Mouse (Mus musculus) brain, adult 2 months (tissue): Measurements from ENCODE around the gene Nkd1.

Source experiments
- DNase-seq: peaks from one replicate; pipeline ENCODE4 v3.0.0; 2011; ENCODE audit warnings: low read depth, low spot score

Gene Nkd1

DNA sequence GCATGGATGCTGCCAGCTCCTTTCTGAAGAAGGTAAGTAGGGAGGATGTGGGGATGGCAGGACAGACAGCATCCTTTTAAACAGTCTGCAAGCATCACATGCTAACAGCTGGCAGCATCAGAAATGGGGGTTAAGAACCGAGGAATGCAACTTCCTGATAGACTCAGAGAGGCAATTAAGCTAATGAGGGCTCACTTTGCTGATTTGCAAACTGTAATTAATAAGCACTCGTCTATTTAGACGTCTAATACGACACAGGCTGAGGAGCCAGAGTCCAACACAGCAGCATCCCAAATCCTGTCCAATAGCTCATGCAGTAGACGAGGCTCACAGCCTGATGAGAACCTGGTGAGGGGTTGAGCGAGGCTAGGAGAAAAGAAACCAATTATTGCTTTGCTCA lies 89.1 kb downstream of the Nkd1 start:
- DNase-seq, result no peak

DNA sequence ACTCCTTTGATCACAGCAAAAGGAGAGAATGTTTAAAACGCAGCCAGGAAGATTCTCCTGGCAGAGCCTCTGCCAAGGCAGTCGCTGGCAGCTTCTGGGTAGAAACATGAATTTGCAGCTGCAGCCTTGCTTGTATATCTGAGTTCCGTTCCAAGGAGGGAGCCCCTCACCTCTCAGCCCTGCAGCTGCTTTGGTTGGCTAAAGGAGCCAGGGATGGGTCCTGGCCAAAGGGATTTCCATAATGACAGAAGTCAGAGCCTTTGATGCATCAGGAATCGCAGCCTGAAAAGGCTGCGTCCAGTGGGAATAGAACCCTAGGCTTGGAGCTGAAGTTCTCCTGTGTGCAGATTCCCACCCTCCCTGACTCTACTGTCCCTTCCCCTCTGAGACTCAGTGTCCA lies 93.8 kb downstream of the Nkd1 start:
- DNase-seq, result no peak

DNA sequence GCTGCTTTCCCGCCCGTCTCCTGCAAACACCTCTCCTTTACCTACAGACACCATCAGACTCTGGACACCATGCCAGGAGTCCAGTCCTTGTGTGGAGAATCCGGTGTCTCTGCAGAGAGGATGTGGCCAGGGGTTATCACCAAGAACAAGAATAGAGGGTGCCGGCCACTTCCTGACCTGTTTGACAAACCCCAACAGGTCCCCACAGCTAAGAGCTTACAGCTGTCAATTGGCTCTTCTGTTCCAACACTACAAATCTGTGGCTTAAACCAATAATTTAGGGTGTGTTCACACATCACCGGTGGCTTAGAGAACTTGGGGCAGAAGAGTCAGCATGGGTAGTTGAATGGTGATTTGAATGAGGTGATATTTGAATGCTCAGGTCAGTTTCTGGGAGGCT lies 97.5 kb downstream of the Nkd1 start:
- DNase-seq, result no peak

DNA sequence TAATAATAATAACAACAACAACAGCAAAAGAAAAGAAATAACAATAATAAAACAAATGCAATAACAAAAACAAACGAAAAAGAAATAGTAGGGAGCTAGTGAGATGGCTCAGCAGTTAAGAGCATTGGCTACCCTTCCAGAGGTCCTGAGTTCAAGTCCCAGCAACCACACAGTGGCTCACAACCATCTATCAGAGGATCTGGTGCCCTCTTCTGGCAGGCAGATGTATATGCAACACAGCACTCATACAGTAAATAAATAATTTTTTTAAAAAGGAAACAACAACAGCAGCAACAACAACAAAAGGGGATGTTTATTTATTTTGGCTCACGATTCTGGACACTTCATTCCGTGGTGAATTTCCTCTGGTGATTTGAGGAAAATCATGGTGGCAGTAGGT lies 98.4 kb downstream of the Nkd1 start:
- no peak for DNase-seq

DNA sequence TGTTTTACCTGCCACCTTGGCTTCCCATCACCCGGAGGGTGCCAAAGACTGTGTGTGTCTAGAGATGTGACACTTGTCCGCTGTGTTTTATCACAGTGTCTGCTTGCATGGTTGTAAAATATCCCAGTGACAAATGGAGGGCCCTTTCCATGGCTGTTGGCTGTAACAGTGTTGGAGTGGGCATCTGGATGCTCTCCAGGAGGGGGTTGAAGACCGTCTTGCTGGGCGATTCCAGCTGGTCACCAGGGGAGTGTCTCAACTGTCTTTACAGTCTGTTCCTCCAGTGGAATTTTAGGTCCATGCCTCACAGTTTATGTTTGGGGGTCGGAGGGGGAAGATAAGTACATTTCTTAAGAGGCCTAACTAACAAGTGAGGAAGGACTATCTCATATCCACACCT lies 99.8 kb downstream of the Nkd1 start:
- no peak for DNase-seq

DNA sequence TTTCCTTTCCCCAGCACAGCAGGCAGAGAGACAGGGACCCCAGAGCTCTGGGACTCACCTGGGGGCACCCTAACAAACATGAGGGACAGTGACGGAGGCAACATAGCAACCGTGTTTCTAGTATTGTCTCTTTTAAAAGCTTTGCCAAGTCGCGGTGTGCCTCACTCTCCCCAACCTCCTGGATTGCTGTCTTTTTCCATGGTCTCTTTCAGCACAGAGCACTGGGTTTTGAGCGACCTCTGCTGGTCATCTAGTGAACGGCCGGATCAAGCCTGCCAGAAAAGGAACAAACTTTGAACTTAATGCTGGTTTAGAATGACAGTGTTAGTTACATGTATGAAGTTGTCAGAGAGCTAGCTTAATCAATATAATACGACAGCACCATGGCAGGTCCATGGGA lies 100.3 kb downstream of the Nkd1 start:
- DNase-seq, result peak; percentile 84

DNA sequence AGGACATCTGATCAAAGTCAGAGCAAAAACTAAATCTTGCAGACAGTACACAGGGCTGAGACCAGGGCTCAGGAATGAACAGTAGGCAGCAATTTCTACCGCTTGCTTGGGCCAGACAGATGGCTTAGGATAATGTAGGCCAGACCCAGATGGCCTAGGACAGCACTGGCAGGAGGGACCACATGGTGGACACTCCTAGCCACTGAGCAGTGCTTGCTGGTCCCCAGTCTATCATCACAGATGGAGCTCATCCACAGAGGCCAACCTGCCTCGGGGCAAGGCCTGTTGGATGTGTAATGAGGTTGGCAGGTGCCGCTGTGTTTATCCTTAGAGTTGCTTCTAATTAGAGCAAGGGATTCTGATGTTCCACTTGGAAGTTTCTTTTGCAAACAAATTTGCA lies 102.2 kb downstream of the Nkd1 start:
- peak; percentile 97 for DNase-seq

DNA sequence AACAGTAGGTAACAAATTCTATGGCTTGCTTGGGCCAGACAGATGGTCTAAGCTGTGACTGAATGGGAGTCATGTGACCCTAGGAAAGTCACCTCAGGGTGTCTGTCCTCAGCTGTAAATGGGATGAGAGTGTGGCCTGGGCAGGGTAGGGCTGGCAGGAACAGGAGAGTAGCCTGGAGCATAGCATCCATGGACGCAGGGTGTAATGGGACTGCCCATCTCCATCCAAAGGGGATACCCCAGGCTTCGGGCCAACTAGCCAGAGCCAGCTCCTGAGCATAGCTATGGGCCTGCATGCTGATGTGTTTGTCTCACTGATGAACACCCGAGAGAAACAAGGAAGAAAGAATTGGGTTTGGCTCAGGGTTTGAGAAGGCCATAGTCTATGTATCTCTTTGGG lies 103.1 kb downstream of the Nkd1 start:
- DNase-seq, result no peak

DNA sequence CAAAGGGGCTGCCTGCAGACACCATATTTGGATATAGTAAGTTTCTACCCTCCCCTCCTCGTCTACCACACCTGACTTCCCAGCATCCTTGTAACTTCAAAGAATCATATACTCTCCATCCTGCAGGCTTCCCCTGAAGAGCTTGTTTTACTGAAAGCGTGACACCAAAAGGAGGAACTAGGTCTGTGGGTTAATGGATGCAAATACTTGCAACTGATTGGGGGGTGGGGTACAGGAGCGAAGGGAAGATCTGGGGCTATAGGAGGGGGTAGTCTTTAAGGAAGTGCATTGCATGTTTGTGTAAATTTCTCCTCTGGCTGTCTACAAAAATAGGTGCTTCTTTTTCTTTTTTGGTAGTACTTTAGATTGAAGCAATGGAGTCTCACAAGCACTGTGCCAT lies 105.3 kb downstream of the Nkd1 start:
- DNase-seq, result no peak

DNA sequence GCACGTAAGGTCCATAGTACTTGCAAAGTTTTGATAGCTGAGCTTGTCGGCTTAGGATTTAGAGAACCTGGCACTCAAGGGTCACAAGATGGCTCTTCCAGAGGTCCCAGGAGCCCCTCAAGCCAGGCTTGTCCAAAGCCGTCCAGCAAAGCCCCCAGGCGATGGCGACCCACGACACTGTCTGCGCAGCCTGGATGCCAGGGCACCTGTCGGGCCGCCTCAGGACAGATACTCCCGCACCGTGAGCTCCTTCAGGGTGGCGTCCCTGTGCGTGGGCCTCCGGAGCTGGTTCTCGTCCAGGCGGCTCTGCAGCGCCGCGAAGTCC lies 105.7 kb downstream of the Nkd1 start:
- DNase-seq, result no peak

DNA sequence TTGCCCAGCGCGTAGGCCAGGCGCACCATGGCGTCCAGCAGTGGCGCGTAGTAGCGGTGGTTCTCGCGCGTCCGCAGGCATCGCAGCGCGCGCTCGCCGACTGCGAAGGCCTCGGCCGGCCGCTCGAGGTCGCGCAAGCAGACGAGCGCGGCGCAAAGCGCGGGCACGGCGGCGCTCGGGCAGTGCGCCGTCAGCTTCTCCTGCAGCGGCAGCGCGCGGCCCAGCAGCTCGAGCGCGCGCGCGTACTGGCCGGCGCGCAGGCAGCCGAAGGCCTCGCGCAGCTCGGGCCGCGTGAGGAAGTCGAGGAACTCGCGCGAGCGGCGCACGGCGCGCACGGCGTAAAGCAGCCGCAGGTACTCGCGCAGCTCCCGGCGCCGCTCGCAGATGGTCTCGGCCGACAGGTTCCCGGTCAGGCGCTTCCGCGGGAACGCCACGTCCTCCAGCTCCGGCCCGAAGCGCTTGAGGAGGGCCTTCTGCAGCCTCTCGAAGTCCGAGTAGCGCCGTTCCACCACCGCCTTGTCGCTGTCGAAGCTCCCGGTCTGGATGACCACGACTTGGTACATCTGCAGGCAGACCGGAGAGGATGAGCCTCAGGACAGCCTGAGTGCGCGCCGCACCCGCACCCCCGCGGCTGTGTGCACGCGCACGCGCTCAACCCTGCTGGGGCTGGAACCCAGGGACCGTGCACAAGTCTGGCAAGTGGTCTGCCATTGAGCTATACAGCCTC lies 106.3 kb downstream of the Nkd1 start:
- peak; percentile 97 for DNase-seq

DNA sequence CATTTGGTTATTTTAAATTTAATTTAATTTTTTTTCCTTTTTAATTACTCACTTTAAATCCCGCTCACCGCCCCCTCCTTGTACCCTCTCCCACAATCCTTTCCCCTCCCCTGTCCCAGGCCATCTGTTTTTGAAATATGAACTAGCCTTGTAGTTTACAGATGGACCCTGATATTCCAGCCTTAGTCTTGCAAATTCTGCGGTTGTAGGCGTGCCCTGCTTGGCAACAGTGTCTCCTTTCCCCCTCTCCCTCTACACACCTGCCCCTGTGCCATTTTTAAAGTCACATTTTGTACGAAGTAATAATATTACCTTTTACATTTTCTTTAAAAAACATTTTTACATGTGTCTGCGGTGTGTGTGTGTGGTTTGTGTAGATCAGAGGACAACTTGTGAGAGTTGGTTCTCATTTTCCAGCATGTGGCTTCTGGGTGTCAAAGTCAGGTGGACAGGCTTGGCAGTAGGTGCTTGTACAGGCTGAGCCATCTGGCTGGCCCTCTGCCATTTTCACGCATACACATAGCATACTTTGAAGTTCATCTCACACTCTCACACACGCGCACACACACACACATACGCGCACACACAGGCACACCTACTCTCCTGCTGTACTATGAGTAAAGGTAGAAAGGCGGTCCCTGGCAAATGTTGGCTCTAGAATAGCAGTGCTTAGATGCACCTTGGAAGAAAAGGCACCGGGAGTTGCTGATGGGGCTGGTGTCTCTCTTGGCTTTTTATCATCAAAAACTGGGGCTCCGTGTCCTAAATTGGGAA lies 107.0 kb downstream of the Nkd1 start:
- peak; percentile 88 for DNase-seq

DNA sequence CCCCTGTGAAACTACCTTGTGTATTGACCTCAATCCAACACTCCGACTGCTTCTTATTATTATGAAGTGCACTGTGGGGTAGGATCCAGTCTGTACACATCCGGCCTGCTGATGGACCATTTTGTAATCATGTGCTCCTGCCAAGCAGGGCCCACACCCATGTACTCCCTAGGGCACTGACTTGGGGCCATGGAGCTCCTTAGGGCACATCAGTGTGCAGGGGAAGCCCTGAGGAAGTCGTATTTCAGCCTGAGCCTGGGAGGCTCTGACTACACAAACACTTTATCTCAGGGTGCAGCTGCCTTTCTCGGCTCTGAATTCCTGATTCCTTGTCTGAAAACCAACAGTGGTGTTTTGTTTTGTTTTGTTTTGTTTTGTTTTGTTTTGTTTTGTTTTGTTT lies 109.1 kb downstream of the Nkd1 start:
- no peak for DNase-seq

DNA sequence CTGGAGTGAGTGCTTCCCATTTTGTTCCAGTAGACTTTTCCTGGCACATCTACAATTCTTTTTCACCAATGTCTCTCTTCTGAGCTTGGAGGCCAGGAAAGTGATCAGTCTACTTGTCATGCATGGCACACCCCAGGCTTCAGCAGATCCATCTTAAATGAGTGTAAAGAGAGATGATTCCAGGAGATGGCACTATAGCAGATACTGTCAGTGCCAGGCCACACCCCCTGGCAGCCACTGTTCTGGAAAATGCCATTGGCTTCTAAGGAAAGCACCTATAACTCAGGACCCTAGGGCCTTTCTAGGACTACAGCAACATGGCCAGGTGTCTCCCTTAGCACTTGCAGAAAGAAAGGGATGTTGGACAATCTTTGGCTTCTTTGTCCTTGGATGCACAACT lies 109.9 kb downstream of the Nkd1 start:
- DNase-seq, result peak; percentile 83

DNA sequence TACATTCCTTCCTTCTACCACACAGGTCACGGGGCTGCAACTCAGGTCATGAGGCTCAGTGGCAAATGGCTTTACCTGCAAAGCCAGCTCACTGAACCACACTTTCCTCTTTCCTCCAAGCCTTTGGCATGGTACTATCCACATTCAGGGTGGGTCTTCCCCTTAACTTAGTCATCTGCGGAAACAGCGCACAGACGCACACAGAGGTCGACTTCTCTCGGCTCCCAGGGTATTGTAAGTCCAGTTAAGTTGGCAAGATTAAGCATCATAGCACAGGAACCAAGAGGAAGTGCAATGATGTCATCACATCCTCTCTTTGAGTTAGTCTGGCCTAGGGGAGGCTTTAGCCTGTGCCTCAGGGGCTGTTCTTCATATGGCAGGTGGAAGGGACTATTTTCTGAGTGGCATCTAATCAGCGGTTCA lies 112.2 kb downstream of the Nkd1 start:
- no peak for DNase-seq

DNA sequence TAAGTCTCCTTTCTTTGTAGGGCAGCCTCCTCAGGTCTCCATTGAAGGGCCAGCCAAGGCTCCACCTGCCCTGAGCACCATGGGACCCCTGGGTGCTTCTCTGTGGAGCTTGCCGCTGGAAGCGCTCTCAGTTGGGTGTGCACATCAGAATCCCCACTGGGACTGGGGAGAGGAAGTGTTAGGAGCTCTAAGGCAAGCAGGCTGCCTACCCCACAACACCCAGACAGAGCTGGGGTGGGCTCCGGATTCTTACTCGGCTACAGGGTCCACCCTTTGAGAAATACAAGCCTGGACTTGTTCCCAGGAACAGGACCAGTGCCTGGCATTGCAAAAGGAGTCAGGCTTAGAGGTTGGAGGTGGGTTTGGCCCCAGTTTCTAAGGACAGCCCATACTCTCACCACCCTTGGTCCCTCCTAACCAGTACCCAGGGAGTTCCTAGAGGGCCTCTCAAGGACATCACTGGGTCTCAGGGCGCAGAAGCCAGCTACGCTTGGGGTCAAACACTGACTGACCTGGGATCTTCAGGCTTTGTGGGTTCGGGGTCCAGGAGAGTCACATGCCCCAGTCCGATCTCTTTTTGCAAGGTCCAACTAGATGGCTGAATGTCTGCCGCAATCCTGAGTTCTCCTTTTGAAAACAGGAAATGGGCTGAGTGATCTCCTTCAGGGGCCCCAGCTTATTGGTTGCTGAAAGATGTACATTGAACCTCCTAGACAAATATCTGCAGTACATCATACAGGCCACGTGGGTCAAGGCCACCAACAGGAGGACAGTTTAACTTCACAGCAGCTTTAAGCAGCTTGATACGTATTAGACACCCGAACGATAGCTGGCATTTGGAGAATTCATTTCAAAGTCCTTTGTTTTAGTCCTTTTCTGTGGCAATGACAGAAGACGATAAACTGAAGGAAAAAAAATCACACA lies 114.6 kb downstream of the Nkd1 start, which contains the start of gene Snx20:
Gene Snx20, minus strand, starts transcription at position 655 of the 924 bp plus-strand sequence.
- DNase-seq, result no peak

DNA sequence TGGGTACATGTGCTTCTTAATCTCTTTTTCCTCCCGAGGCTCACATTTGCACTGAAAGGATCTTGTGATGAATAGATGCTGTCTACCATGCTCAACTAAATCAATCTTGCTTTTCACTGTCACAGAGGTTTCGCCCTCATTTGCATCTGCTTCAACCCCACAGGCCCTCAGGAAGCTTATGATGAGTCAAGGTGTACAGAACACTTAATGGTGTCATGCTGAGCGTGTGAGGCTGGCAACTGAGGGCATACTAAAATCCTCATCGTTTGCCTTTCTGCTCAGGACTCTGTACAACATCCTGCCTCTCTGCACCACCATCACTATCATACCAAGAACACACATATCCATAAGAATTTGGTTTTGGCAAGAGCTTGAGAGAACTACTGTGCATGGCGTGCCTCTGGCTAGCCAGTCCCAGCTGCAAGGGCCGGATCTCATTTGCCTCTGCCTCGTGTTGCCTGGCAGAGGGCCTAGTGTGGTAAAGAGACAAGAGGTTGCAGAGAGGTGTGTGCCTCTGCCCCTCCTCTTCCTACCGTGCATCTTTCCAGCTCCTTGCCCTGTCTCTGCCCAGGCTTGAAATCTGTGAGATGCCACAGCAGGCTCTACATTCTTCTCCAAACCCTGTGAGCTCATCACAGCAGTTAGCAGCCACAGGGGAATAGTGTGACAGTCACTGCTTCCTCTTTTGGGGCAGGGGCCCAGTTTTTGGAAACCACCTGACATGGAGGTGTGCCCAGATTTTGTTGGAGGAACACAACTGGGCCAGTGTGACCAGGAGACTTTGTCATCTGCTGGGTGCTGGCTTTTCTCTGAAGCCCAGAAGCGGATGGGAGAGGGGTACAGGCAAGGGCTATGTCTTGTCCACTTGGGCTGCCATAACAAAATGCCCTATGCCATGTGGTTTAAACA lies 116.2 kb downstream of the Nkd1 start:
- DNase-seq, result no peak

DNA sequence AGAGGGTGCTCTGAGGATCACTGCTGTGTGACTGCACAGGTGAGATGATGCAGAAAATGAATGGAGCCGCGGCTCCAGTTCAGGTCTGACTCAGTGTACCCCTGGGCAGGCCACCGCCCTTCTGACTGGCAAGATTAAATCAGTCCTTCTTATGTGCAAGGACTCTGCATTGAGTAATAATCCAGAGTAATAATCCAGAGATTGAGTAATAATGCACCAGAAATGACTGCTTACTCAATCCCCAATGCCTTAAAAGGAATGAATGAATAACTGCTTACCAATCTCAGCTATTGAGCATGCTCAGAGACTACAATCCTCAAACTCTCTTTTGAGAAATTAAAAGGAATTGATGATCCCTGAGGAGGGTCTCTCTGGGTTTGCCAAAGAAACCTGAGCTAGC lies 117.8 kb downstream of the Nkd1 start:
- no peak for DNase-seq

DNA sequence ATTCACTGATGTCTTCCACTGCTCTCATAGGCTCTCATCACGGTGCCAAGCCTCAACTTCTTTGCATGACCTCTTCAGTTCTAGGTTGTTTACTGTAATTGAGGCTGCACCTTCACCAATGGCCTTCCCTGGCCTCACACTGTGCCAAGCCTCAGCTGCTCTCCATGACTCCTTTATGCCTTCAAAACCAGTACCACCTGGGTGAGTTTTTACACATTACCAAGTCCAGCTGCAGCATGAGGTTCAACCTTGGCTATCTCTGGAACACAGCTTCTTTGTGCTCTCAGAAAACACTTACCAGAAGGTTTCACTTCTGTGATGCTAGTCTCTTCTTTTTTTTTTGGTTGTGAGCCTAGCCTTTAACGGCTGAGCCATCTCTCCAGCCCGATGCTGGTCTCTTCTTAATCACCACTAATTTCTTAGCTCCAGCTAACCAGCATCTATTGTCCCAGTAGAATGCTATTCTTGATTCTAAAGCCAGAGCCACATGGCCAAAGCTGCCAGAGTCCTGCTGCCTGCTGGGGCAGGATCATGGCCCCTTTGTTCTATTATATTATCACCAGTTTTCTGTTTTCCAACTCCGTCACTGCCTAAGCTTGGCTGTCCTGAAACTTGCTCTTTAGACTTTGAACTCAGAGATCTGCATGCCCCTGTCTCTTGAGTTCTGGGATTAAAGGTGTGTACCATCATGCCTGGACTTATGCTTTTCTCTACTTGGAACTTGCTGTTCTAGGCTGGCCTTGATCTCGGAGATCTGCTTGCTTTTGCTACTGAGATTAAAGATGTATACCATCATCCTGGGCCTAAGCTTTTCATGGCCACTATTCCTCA lies 121.8 kb downstream of the Nkd1 start:
- no peak for DNase-seq
